In the genomic region with DNA sequence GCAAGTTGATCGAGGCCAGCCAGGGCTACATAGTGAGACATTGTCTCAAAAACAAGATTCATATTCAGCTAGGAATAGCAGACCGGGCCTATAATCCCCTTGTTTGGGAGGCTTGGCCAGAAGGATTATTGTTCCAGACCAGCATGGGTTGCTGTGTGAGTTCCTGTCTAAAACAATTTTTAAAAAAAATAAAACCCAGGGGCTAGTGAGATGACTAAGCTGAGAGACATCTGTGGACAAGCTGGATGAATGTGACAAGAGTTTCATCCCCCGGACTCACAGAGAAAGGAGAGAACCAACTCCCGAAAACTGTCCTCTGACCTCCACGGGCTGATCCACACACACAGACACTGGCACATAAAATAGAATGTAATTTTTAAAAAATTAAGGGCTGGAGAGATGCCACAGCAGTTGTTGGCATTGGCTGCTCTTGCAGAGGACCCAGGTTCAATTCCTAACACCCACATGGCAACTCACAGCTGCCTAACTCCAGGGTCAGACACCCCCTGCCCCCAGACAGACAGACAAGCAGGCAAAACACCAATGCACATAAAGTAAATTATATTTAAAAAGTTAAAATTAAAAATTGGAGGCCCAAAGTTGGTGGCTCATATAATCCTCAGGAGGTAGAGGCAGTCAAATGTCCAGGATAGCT, we compare ENCODE assay signal across 18 mouse cellular contexts. TPM values are rescaled to one million over a fixed set of nuclear protein-coding genes. Genes with fewer than 3 reads are reported as not detected.
DNase-seq lines count a peak whose midpoint lies in the region; ATAC-seq and TF ChIP-seq lines count a peak whose summit lies in the region.
"Had no signal": no experiment of that assay in that cellular context is flagged by ENCODE, and none has a peak within 500 bp of the region (broad histone marks: within the 10 kb centered on the region; RNA-seq: fewer than 3 reads in every experiment).

No protein-coding gene starts in this region.

- no peak for TF ChIP-seq CTCF in gastrocnemius, adult 2 months (IDR thresholded peaks at IDR 0.05)
- no peak for TF ChIP-seq CTCF in liver, postnatal 0 days (IDR thresholded peaks at IDR 0.05; ENCODE audit: low read depth)
- no peak for TF ChIP-seq CTCF in CH12.LX (conservative IDR thresholded peaks at IDR 0.05 in 1 of 2, IDR thresholded peaks at IDR 0.05 in 1 of 2; ENCODE audit: low read depth in 2 of 2, low read length in 2 of 2)

- peak overlapping the region; percentile 100 for H3K27ac ChIP-seq in gastrocnemius, adult 2 months
- no peak overlapping the region; the same call in 1 of the 2 replicates for H3K27ac ChIP-seq in liver, embryonic 11.5 days (ENCODE audit: low read depth, low read length)
- H3K27ac ChIP-seq in liver, postnatal 0 days (ENCODE audit: low read depth): no peak overlapping the region
- H3K27ac ChIP-seq in CH12.LX (ENCODE audit: insufficient read depth, low read depth): no peak overlapping the region
- 0 out of 2 replicates have a peak overlapping the region, but pooled peaks have one; percentile 95 for H3K27ac ChIP-seq in midbrain, embryonic 15.5 days

- no peak for TF ChIP-seq RAD21 in CH12.LX (IDR thresholded peaks at IDR 0.05; ENCODE audit: low read depth, low read length)

- dilution Hi-C loops in CH12.LX (cut with MboI; ENCODE audit: extremely low pct_ligation_motif_present, extremely low pct_unique_long_range_greater_than_20kb, low sequenced_read_pairs): no loop called here

- in situ Hi-C loops in CH12.LX (cut with MboI; ENCODE audit: low pct_ligation_motif_present, low pct_unique_long_range_greater_than_20kb, low sequenced_read_pairs): no loop called here

- no peak overlapping the region for H3K4me3 ChIP-seq in gastrocnemius, adult 2 months
- no peak overlapping the region for H3K4me3 ChIP-seq in liver, embryonic 11.5 days (ENCODE audit: low read depth, low read length)
- H3K4me3 ChIP-seq in liver, postnatal 0 days (ENCODE audit: low read depth, low read length): no peak overlapping the region
- no peak overlapping the region for H3K4me3 ChIP-seq in CH12.LX (replicated peaks in 1 of 3; ENCODE audit: low read depth in 2 of 3, low read length in 2 of 3, poor library complexity in 1 of 3)
- H3K4me3 ChIP-seq in midbrain, embryonic 15.5 days: no peak overlapping the region

- H3K9me3 ChIP-seq in liver, embryonic 11.5 days (ENCODE audit: control insufficient read depth, low read length): no peaks in the 10 kb centered on the region
- no peaks in the 10 kb centered on the region for H3K9me3 ChIP-seq in liver, postnatal 0 days (ENCODE audit: low read length)
- no peaks in the 10 kb centered on the region for H3K9me3 ChIP-seq in CH12.LX (replicated peaks; ENCODE audit: low read length)
- H3K9me3 ChIP-seq in midbrain, embryonic 15.5 days: no peaks in the 10 kb centered on the region
- H3K9me3 ChIP-seq: embryonic facial prominence, embryonic 10.5 days had no signal

- no peak overlapping the region for H3K4me2 ChIP-seq in liver, embryonic 11.5 days
- H3K4me2 ChIP-seq in liver, postnatal 0 days (ENCODE audit: low read depth, low read length): no peak overlapping the region
- no peak overlapping the region for H3K4me2 ChIP-seq in CH12.LX (ENCODE audit: insufficient read depth, low read depth, poor library complexity, severe bottlenecking)
- H3K4me2 ChIP-seq in midbrain, embryonic 15.5 days: no peak overlapping the region

- peaks cover 4% of the 10 kb centered on the region; the same call in 1 of the 2 replicates for H3K36me3 ChIP-seq in liver, embryonic 11.5 days (ENCODE audit: control insufficient read depth, insufficient read depth, low read length)
- H3K36me3 ChIP-seq in liver, postnatal 0 days (replicated peaks; ENCODE audit: insufficient read depth, low read length): 0 out of 2 replicates have a peak, but pooled peaks cover 3% of the 10 kb centered on the region
- peaks cover 2 to 15% of the 10 kb centered on the region in 2 experiments for H3K36me3 ChIP-seq in CH12.LX (replicated peaks in 1 of 2; ENCODE audit: control insufficient read depth in 1 of 2, insufficient read depth in 1 of 2, low read length in 1 of 2)
- no peaks in the 10 kb centered on the region for H3K36me3 ChIP-seq in midbrain, embryonic 15.5 days (replicated peaks)

- no peak for TF ChIP-seq EP300 in liver, postnatal 0 days (IDR thresholded peaks at IDR 0.05; ENCODE audit: low read depth)
- no peak for TF ChIP-seq EP300 in CH12.LX (IDR thresholded peaks at IDR 0.05; ENCODE audit: low read length)

- intact Hi-C loops in gastrocnemius, adult 2 months (cut with DNase I): no loop called here

- peak overlapping the region; percentile 100; the same call in 1 of the 2 replicates for H3K9ac ChIP-seq in liver, embryonic 11.5 days (ENCODE audit: low read depth, low read length)
- no peak overlapping the region for H3K9ac ChIP-seq in liver, postnatal 0 days (replicated peaks)
- peak overlapping the region; percentile 99; the same call in 1 of the 2 replicates for H3K9ac ChIP-seq in CH12.LX (ENCODE audit: insufficient read depth, low read depth)
- no peak overlapping the region for H3K9ac ChIP-seq in midbrain, embryonic 15.5 days

- no peak for DNase-seq in gastrocnemius, adult 2 months
- no peak for DNase-seq in gastrocnemius, adult 18-20 months (ENCODE audit: low spot score)
- no peak for DNase-seq in liver, embryonic 11.5 days (ENCODE audit: low spot score)
- no peak for DNase-seq in liver, postnatal 0 days
- no peak for DNase-seq in CH12.LX (ENCODE audit: extremely low read depth)
- DNase-seq in spleen, postnatal 36 days (ENCODE audit: low spot score in 2 of 2): no peak
- DNase-seq in layer of hippocampus, postnatal 25 days (ENCODE audit: extremely low spot score in 1 of 2, low spot score in 1 of 2): no peak
- DNase-seq: cerebellum, postnatal 10 days; kidney, adult 9 months; left cerebral cortex, postnatal 4 days; lung, adult 2 months; right cerebral cortex, postnatal 14 days had no signal

- 91% methylated on average over 5 of the region's 5 CpGs for WGBS in liver, embryonic 11.5 days
- WGBS in liver, postnatal 0 days (ENCODE audit: insufficient replicate concordance): 85% methylated on average over 5 of the region's 5 CpGs
- 48% methylated on average over 5 of the region's 5 CpGs for WGBS in midbrain, embryonic 15.5 days

- no peak for ATAC-seq in liver, embryonic 11.5 days (replicated peaks; ENCODE audit: low FRiP score)
- no peak for ATAC-seq in liver, postnatal 0 days
- no peak for ATAC-seq in midbrain, embryonic 15.5 days (replicated peaks)

- H3K4me1 ChIP-seq in liver, embryonic 11.5 days (replicated peaks; ENCODE audit: control insufficient read depth, insufficient read depth, low read length): peaks cover 17% of the 10 kb centered on the region
- H3K4me1 ChIP-seq in liver, postnatal 0 days (ENCODE audit: insufficient read depth): peaks cover 27% of the 10 kb centered on the region
- H3K4me1 ChIP-seq in CH12.LX (ENCODE audit: control insufficient read depth in 1 of 2, insufficient read depth in 2 of 2): peaks cover 4 to 48% of the 10 kb centered on the region in 2 experiments; a peak in 3 of 4 replicates
- peaks cover 30% of the 10 kb centered on the region for H3K4me1 ChIP-seq in midbrain, embryonic 15.5 days

- TF ChIP-seq POLR2A in CH12.LX (IDR thresholded peaks at IDR 0.05; ENCODE audit: low read depth, low read length): no peak

- H3K27me3 ChIP-seq in liver, embryonic 11.5 days (replicated peaks; ENCODE audit: control insufficient read depth, insufficient read depth, low read length): no peaks in the 10 kb centered on the region
- H3K27me3 ChIP-seq in liver, postnatal 0 days (ENCODE audit: insufficient read depth, low read length): no peaks in the 10 kb centered on the region
- H3K27me3 ChIP-seq in CH12.LX (replicated peaks): no peaks in the 10 kb centered on the region
- H3K27me3 ChIP-seq in midbrain, embryonic 15.5 days (replicated peaks): no peaks in the 10 kb centered on the region

- H3K79me2 ChIP-seq in CH12.LX (replicated peaks; ENCODE audit: control insufficient read depth, extremely low read depth, insufficient read depth, poor library complexity, severe bottlenecking): peaks cover 35% of the 10 kb centered on the region

TF ChIP-seq in CH12.LX, 34 proteins besides CTCF, POLR2A, EP300 and RAD21:
- TF ChIP-seq ELF1 (IDR thresholded peaks at IDR 0.05; ENCODE audit: low read depth, low read length): no peak
- TF ChIP-seq ZNF384 (IDR thresholded peaks at IDR 0.05; ENCODE audit: low read depth, low read length): peak; percentile 53

RNA-seq across cellular contexts. Expression of gene Luc7l3, which starts 1.6 kb away (rescaled TPM):
- total RNA-seq in gastrocnemius, adult 2 months (2021): 10 to 100 TPM; 41.1 to 48.6 TPM
- total RNA-seq in gastrocnemius, adult 18-20 months (2021): 10 to 100 TPM; 30.3 to 44.2 TPM
- 90.6 and 97.6 TPM in 2 replicates for polyA plus RNA-seq in liver, embryonic 11.5 days (2014; fragmentation: Nextera tagmentation; extraction: Ambion mirVana)
- 35.8 and 36.5 TPM in 2 replicates for polyA plus RNA-seq in liver, postnatal 0 days (2015; fragmentation: Nextera tagmentation; extraction: Ambion mirVana)
- total RNA-seq in CH12.LX (2012; rRNA removed) (57.7 and 82.3 TPM in 2 replicates), CH12.LX (2014; rRNA removed) (69.8 and 82.2 TPM in 2 replicates)
- 246 and 318 TPM in 2 replicates for polyA plus RNA-seq in CH12.LX (2012; ENCODE audit: insufficient read length, low read depth)
- polyA plus RNA-seq in midbrain, embryonic 15.5 days (2015; fragmentation: Nextera tagmentation; extraction: Ambion mirVana): 129 and 143 TPM in 2 replicates
- total RNA-seq in layer of hippocampus, postnatal 25 days (2021): 100 to 1,000 TPM in 1 of 2 experiments, 10 to 100 TPM in 1; 93.5 to 132 TPM

RNA-seq across cellular contexts. Expression of gene Ankrd40, which starts 4.4 kb away (rescaled TPM):
- 100 to 1,000 TPM; 203 to 264 TPM for total RNA-seq in gastrocnemius, adult 2 months (2021)
- 100 to 1,000 TPM; 245 to 246 TPM for total RNA-seq in gastrocnemius, adult 18-20 months (2021)
- polyA plus RNA-seq in liver, embryonic 11.5 days (2014; fragmentation: Nextera tagmentation; extraction: Ambion mirVana): 12.7 and 13.2 TPM in 2 replicates
- polyA plus RNA-seq in liver, postnatal 0 days (2015; fragmentation: Nextera tagmentation; extraction: Ambion mirVana): 8.5 and 9.5 TPM in 2 replicates
- total RNA-seq in CH12.LX (2012; rRNA removed): 55.7 and 56.0 TPM in 2 replicates
- 62.0 and 64.5 TPM in 2 replicates for total RNA-seq in CH12.LX (2014; rRNA removed)
- 97.4 and 98.8 TPM in 2 replicates for polyA plus RNA-seq in CH12.LX (2012; ENCODE audit: insufficient read length, low read depth)
- 16.7 and 18.4 TPM in 2 replicates for polyA plus RNA-seq in midbrain, embryonic 15.5 days (2015; fragmentation: Nextera tagmentation; extraction: Ambion mirVana)
- 100 to 1,000 TPM; 123 to 125 TPM for total RNA-seq in layer of hippocampus, postnatal 25 days (2021)

RNA-seq across cellular contexts. Expression of gene Gm21885, which starts 41.7 kb away (rescaled TPM):
- not detected for total RNA-seq in gastrocnemius, adult 2 months (2021)
- not detected for total RNA-seq in gastrocnemius, adult 18-20 months (2021)
- polyA plus RNA-seq in liver, embryonic 11.5 days (2014; fragmentation: Nextera tagmentation; extraction: Ambion mirVana): 0.40 TPM in 1 of 2 replicates, not detected in the other
- polyA plus RNA-seq in liver, postnatal 0 days (2015; fragmentation: Nextera tagmentation; extraction: Ambion mirVana): 0.42 and 0.43 TPM in 2 replicates
- total RNA-seq in CH12.LX (2012; rRNA removed) (0.21 and 0.55 TPM in 2 replicates), CH12.LX (2014; rRNA removed) (not detected in 2 replicates)
- polyA plus RNA-seq in CH12.LX (2012; ENCODE audit: insufficient read length, low read depth): 0.30 and 0.33 TPM in 2 replicates
- polyA plus RNA-seq in midbrain, embryonic 15.5 days (2015; fragmentation: Nextera tagmentation; extraction: Ambion mirVana): 0.45 and 0.89 TPM in 2 replicates
- total RNA-seq in layer of hippocampus, postnatal 25 days (2021): not detected
- total RNA-seq: layer of hippocampus, adult 18-20 months; left cerebral cortex, postnatal 4 days; megakaryocyte, adult 5-6 weeks had no signal
- polyA plus RNA-seq: gonadal fat pad, adult 2 months; lung, adult 2 months; urinary bladder, adult 2 months had no signal

Comparison
In these comparisons a context has a peak if more than half of its experiments do, and no peak if none do; other contexts are left out.
1. H3K9ac ChIP-seq: peak in liver, embryonic 11.5 days (single experiment) and CH12.LX (single experiment); none in liver, postnatal 0 days (single experiment) and midbrain, embryonic 15.5 days (single experiment).
2. H3K27ac ChIP-seq: peak in gastrocnemius, adult 2 months (single experiment) and midbrain, embryonic 15.5 days (single experiment); none in liver, embryonic 11.5 days (single experiment), liver, postnatal 0 days (single experiment) and CH12.LX (single experiment).